Mouse (Mus musculus): Measurements from ENCODE around the gene Vmn2r54. TPM values are rescaled to one million over a fixed set of nuclear protein-coding genes. Genes with fewer than 3 reads are reported as not detected.
"Not testable (repeated sequence)": the region's sequence is repeated elsewhere in the genome, so short reads cannot be mapped to it uniquely, and the experiment has no call there.

Gene Vmn2r54
- polyA plus RNA-seq (2014; fragmentation: Nextera tagmentation; extraction: Ambion mirVana) = not detected in 2 replicates

GRCm38 (mm10) chr7:12640219-12640618, at the start of gene Vmn2r54:
Gene Vmn2r54 (minus strand): TSS chr7:12640319.
- not testable (repeated sequence) for H3K4me1 ChIP-seq (ENCODE audit: control insufficient read depth, insufficient read depth, low read length)

GRCm38 (mm10) chr7:12684903-12685302, 44.8 kb upstream of the Vmn2r54 start, which contains the start of gene Vmn2r55:
Gene Vmn2r55 (minus strand): TSS chr7:12685003.
- not testable (repeated sequence) for ATAC-seq (replicated peaks; ENCODE audit: insufficient number of reproducible peaks, low FRiP score, low TSS enrichment, low read depth); DNase-seq (ENCODE audit: low spot score); H3K9me3 ChIP-seq (replicated peaks; ENCODE audit: control insufficient read depth, low read length); H3K4me1 ChIP-seq (ENCODE audit: control insufficient read depth, insufficient read depth, low read length); H3K27me3 ChIP-seq (ENCODE audit: control insufficient read depth, insufficient read depth, low read length); H3K27ac ChIP-seq (replicated peaks; ENCODE audit: low read depth, low read length); H3K4me3 ChIP-seq (ENCODE audit: low read depth, low read length); H3K4me2 ChIP-seq (ENCODE audit: low read depth, low read length); H3K9ac ChIP-seq (replicated peaks; ENCODE audit: low read length); H3K36me3 ChIP-seq (replicated peaks; ENCODE audit: control insufficient read depth, insufficient read depth, low read depth, low read length)
- 87% methylated on average over 3 of the region's 3 CpGs for WGBS

More at GRCm38 (mm10) chr7:12640219-12640618, at the start of gene Vmn2r54:
- H3K27me3 ChIP-seq (ENCODE audit: control insufficient read depth, insufficient read depth, low read length); DNase-seq (ENCODE audit: low spot score); ATAC-seq (replicated peaks; ENCODE audit: insufficient number of reproducible peaks, low FRiP score, low TSS enrichment, low read depth); H3K27ac ChIP-seq (replicated peaks; ENCODE audit: low read depth, low read length); H3K9me3 ChIP-seq (replicated peaks; ENCODE audit: control insufficient read depth, low read length); H3K4me2 ChIP-seq (ENCODE audit: low read depth, low read length); H3K9ac ChIP-seq (replicated peaks; ENCODE audit: low read length); H3K4me3 ChIP-seq (ENCODE audit: low read depth, low read length); H3K36me3 ChIP-seq (replicated peaks; ENCODE audit: control insufficient read depth, insufficient read depth, low read depth, low read length): not testable (repeated sequence)
- WGBS = 79% methylated on average over 3 of the region's 4 CpGs

GRCm38 (mm10) chr7:12608688-12609087, 31.4 kb downstream of the Vmn2r54 start, which contains the start of gene Vmn2r53:
Gene Vmn2r53 (minus strand): TSS chr7:12608788.
- DNase-seq (ENCODE audit: low spot score) (no peak), ATAC-seq (replicated peaks; ENCODE audit: insufficient number of reproducible peaks, low FRiP score, low TSS enrichment, low read depth) (no peak)
- Histone ChIP-seq H3K36me3 (replicated peaks; ENCODE audit: control insufficient read depth, insufficient read depth, low read depth, low read length) (no peaks in the 10 kb centered on the region), H3K27ac (replicated peaks; ENCODE audit: low read depth, low read length) (no peak within 1 kb of the TSS), H3K9ac (replicated peaks; ENCODE audit: low read length) (no peak within 1 kb of the TSS), H3K4me2 (ENCODE audit: low read depth, low read length) (no peak within 1 kb of the TSS), H3K27me3 (ENCODE audit: control insufficient read depth, insufficient read depth, low read length) (no peaks in the 10 kb centered on the region), H3K4me1 (ENCODE audit: control insufficient read depth, insufficient read depth, low read length) (no peaks in the 10 kb centered on the region), H3K9me3 (replicated peaks; ENCODE audit: control insufficient read depth, low read length) (no peaks in the 10 kb centered on the region; the same call in 1 of the 2 replicates), H3K4me3 (ENCODE audit: low read depth, low read length) (no peak within 1 kb of the TSS)

Other genes with a start within 250 kb of the Vmn2r54 start
- 4.1 and 4.2 TPM in 2 replicates for gene Zfp551, start 217.6 kb downstream of the Vmn2r54 start, polyA plus RNA-seq (2014; fragmentation: Nextera tagmentation; extraction: Ambion mirVana)
- gene Zfp606, start 162.0 kb downstream of the Vmn2r54 start, polyA plus RNA-seq (2014; fragmentation: Nextera tagmentation; extraction: Ambion mirVana) = 44.5 and 45.8 TPM in 2 replicates
- gene 2900092C05Rik, start 127.8 kb downstream of the Vmn2r54 start, polyA plus RNA-seq (2014; fragmentation: Nextera tagmentation; extraction: Ambion mirVana) = not detected in 2 replicates
- gene Vmn2r53, start 31.5 kb downstream of the Vmn2r54 start, polyA plus RNA-seq (2014; fragmentation: Nextera tagmentation; extraction: Ambion mirVana) = not detected in 2 replicates
- gene Vmn2r55, start 44.7 kb upstream of the Vmn2r54 start, polyA plus RNA-seq (2014; fragmentation: Nextera tagmentation; extraction: Ambion mirVana) = not detected in 2 replicates
- not detected in 2 replicates for gene Vmn2r56, start 94.7 kb upstream of the Vmn2r54 start, polyA plus RNA-seq (2014; fragmentation: Nextera tagmentation; extraction: Ambion mirVana)
- 15.1 and 18.6 TPM in 2 replicates for gene Zscan18, start 163.3 kb upstream of the Vmn2r54 start, polyA plus RNA-seq (2014; fragmentation: Nextera tagmentation; extraction: Ambion mirVana)
- 15.9 and 18.6 TPM in 2 replicates for gene Zfp329, start 178.5 kb upstream of the Vmn2r54 start, polyA plus RNA-seq (2014; fragmentation: Nextera tagmentation; extraction: Ambion mirVana)
- 37.6 and 39.0 TPM in 2 replicates for gene Zfp110, start 194.4 kb upstream of the Vmn2r54 start, polyA plus RNA-seq (2014; fragmentation: Nextera tagmentation; extraction: Ambion mirVana)
- 6.5 and 6.9 TPM in 2 replicates for gene Zfp128, start 240.9 kb upstream of the Vmn2r54 start, polyA plus RNA-seq (2014; fragmentation: Nextera tagmentation; extraction: Ambion mirVana)

Data from embryonic facial prominence, embryonic 11.5 days (tissue).